Mouse (Mus musculus) liver, adult 2 months (tissue): ENCODE data around the gene Tmem179.

Experiments
- CTCF ChIP-seq: fragments of 200-500 bp; IDR thresholded peaks from 2 replicates; pipeline ENCODE4 v1.5.1; 2011; ENCODE audit warnings: low read depth, low read length, control low read depth
- POLR2A ChIP-seq: fragments of 200-500 bp; IDR thresholded peaks from 2 replicates; pipeline ENCODE4 v1.6.1; 2011; ENCODE audit warnings: low read length, control low read depth; ENCODE audit not compliant: insufficient read depth; ENCODE audit errors: extremely low read depth

- no peak for TF ChIP-seq POLR2A
- no peak for TF ChIP-seq CTCF
These were observed 25.0 kb upstream of the Tmem179 start for GRCm38 (mm10) chr12:112541483-112542091.
